Mouse (Mus musculus): ENCODE measurements around the gene Eef1akmt3. TPM values are rescaled to one million over a fixed set of nuclear protein-coding genes. Genes with fewer than 3 reads are reported as not detected.
"Not testable (repeated sequence)": the region's sequence is repeated elsewhere in the genome, so short reads cannot be mapped to it uniquely, and the experiment has no call there.

Gene Eef1akmt3
- polyA plus RNA-seq, 1 experiment from 2014 or later, result 0.51 TPM

- Histone ChIP-seq H3K9ac (replicated peaks) (peak overlapping the region; percentile 95), H3K9me3 (replicated peaks) (no peaks in the 10 kb centered on the region), H3K4me1 (peaks cover 55% of the 10 kb centered on the region), H3K27ac (replicated peaks) (peak overlapping the region; percentile 91), H3K36me3 (peaks cover 10% of the 10 kb centered on the region), H3K4me2 (peak overlapping the region; percentile 93), H3K27me3 (replicated peaks) (peaks cover 11% of the 10 kb centered on the region), H3K4me3 (replicated peaks) (peak overlapping the region; percentile 81)
- ATAC-seq (ENCODE audit: low FRiP score), result peak; percentile 75
- WGBS, result under 1% methylated on average over 40 of the region's 49 CpGs
Observed at GRCm38 (mm10) chr10:127078677-127079575, 37.6 kb upstream of the Eef1akmt3 start.

DNA sequence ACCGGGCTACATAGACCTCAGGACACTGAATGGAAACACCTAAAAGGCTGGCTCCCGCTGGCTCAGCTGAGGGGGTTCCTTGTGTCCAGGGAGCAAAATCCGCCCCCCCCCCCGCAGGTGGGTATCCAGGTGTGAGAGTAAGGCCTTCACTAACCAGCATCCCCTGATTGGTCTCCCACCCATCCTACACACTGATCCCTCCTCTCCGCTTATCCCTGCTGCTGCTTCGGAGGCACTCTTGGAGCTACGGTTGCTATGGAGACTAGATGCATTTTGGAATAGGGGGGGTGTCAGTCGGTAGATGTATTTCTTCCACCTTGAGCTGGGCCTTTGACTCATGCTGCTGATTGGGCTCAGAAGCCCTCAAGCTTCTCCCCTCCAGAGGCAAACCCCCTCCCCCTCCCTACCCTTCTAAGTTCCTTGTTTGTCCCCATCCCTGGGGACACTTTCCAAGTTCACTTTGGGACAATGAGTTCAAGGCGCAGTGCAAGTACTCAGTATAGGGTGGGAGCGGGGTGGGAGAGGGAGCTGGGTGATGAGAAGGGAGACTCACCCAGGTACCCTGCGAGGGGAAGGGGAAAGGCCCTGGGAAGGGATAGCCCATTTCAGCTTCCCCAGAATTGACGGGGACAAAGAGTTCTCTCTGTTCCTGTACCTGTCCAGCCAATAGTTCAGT is 36.8 kb upstream of the Eef1akmt3 start:
- peak overlapping the region; percentile 91 for H3K27ac ChIP-seq (replicated peaks)
- WGBS, result 2% methylated on average over 12 of the region's 12 CpGs
- peaks cover 53% of the 10 kb centered on the region for H3K4me1 ChIP-seq

GRCm38 (mm10) chr10:127077515-127077914 is 36.2 kb upstream of the Eef1akmt3 start:
- Histone ChIP-seq H3K27ac (replicated peaks) (peak overlapping the region; percentile 91), H3K4me2 (peak overlapping the region; percentile 93), H3K4me3 (replicated peaks) (peak overlapping the region; percentile 81), H3K4me1 (peaks cover 47% of the 10 kb centered on the region), H3K9ac (replicated peaks) (peak overlapping the region; percentile 42), H3K36me3 (no peaks in the 10 kb centered on the region), H3K27me3 (replicated peaks) (0 out of 2 replicates have a peak, but pooled peaks cover 5% of the 10 kb centered on the region), H3K9me3 (replicated peaks) (no peaks in the 10 kb centered on the region)
- 5% methylated on average over 10 of the region's 10 CpGs for WGBS
- ATAC-seq (ENCODE audit: low FRiP score), result no peak

More for the DNA sequence above, 36.8 kb upstream of the Eef1akmt3 start:
- peak overlapping the region; percentile 93 for H3K4me2 ChIP-seq
- H3K9ac ChIP-seq (replicated peaks), result peak overlapping the region; percentile 42; the same call in 1 of the 2 replicates
- H3K9me3 ChIP-seq (replicated peaks), result no peaks in the 10 kb centered on the region
- ATAC-seq (ENCODE audit: low FRiP score), result peak; percentile 54
- peaks cover 2% of the 10 kb centered on the region; the same call in 1 of the 2 replicates for H3K36me3 ChIP-seq
- H3K27me3 ChIP-seq (replicated peaks), result peaks cover 7% of the 10 kb centered on the region
- peak overlapping the region; percentile 81 for H3K4me3 ChIP-seq (replicated peaks)

GRCm38 (mm10) chr10:127076082-127076481 is 34.8 kb upstream of the Eef1akmt3 start:
- WGBS, result 32% methylated on average over 4 of the region's 4 CpGs
- H3K27me3 ChIP-seq (replicated peaks), result 0 out of 2 replicates have a peak, but pooled peaks cover 5% of the 10 kb centered on the region
- no peaks in the 10 kb centered on the region for H3K9me3 ChIP-seq (replicated peaks)
- H3K36me3 ChIP-seq, result no peaks in the 10 kb centered on the region
- no peak for ATAC-seq (ENCODE audit: low FRiP score)
- peaks cover 38% of the 10 kb centered on the region for H3K4me1 ChIP-seq
- H3K9ac ChIP-seq (replicated peaks), result no peak overlapping the region
- H3K4me2 ChIP-seq, result peak overlapping the region; percentile 6; the same call in 1 of the 2 replicates
- H3K4me3 ChIP-seq (replicated peaks), result no peak overlapping the region
- H3K27ac ChIP-seq (replicated peaks), result no peak overlapping the region

GRCm38 (mm10) chr10:127075651-127076050 is 34.3 kb upstream of the Eef1akmt3 start:
- no peak overlapping the region for H3K9ac ChIP-seq (replicated peaks)
- no peaks in the 10 kb centered on the region for H3K9me3 ChIP-seq (replicated peaks)
- ATAC-seq (ENCODE audit: low FRiP score), result no peak
- no peaks in the 10 kb centered on the region for H3K36me3 ChIP-seq
- H3K27me3 ChIP-seq (replicated peaks), result 0 out of 2 replicates have a peak, but pooled peaks cover 5% of the 10 kb centered on the region
- no peak overlapping the region for H3K4me3 ChIP-seq (replicated peaks)
- H3K4me2 ChIP-seq, result peak overlapping the region; percentile 6; the same call in 1 of the 2 replicates
- 77% methylated on average over 8 of the region's 8 CpGs for WGBS
- no peak overlapping the region for H3K27ac ChIP-seq (replicated peaks)
- H3K4me1 ChIP-seq, result peaks cover 38% of the 10 kb centered on the region

- 71% methylated on average over 9 of the region's 9 CpGs for WGBS
- H3K9ac ChIP-seq (replicated peaks), result no peak within 1 kb of the TSS
- peak within 1 kb of the TSS; percentile 6; the same call in 1 of the 2 replicates for H3K4me2 ChIP-seq
Observed at GRCm38 (mm10) chr10:127075080-127075479, 33.8 kb upstream of the Eef1akmt3 start, which contains the start of gene Agap2. TSS of gene Agap2 (plus strand) at chr10:127075284.

DNA sequence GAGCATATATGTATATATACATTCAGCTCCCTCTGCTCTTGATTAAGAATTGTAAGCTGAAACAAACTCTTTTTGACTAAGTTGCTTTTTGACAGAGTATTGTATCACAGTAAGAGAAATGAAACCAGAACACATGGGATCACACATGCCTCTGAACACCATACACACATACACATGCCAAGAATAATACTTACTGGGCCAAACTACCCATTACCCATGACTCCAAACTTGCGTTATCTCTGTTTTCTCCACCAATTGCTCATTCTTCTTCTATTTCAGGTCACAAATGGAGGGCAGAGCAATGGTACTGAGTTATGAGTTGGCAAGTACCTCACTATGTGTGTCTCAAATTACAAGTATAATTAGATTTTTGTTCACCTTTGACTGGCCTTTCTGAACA is 32.7 kb upstream of the Eef1akmt3 start:
- 0 out of 2 replicates have a peak, but pooled peaks cover 2% of the 10 kb centered on the region for H3K27me3 ChIP-seq (replicated peaks)

More at GRCm38 (mm10) chr10:127075080-127075479, 33.8 kb upstream of the Eef1akmt3 start, which contains the start of gene Agap2:
- Histone ChIP-seq H3K36me3 (no peaks in the 10 kb centered on the region), H3K9me3 (replicated peaks) (no peaks in the 10 kb centered on the region), H3K4me3 (replicated peaks) (no peak within 1 kb of the TSS), H3K27ac (replicated peaks) (no peak within 1 kb of the TSS), H3K4me1 (peaks cover 34% of the 10 kb centered on the region), H3K27me3 (replicated peaks) (0 out of 2 replicates have a peak, but pooled peaks cover 2% of the 10 kb centered on the region)
- no peak for ATAC-seq (ENCODE audit: low FRiP score)

DNA sequence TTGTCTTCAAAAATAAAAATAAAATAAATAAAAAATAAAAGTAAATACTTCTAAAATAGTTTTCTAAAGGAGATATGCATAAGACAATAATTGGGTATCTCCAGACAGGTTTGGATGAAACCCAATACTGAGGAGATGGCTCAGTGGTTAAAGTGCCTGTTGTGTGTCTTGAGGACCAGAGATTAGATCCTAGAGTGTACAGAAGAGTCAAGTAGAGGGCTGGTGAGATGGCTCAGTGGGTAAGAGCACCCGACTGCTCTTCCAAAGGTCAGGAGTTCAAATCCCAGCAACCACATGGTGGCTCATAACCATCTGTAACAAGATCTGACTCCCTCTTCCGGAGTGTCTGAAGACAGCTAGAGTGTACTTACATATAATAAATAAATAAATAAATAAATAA is 31.7 kb upstream of the Eef1akmt3 start:
- Histone ChIP-seq H3K36me3 (peaks cover 11% of the 10 kb centered on the region), H3K4me1 (peaks cover 41% of the 10 kb centered on the region)
- ATAC-seq (ENCODE audit: low FRiP score); H3K27me3 ChIP-seq (replicated peaks); H3K4me2 ChIP-seq; H3K9me3 ChIP-seq (replicated peaks); H3K9ac ChIP-seq (replicated peaks); H3K4me3 ChIP-seq (replicated peaks); H3K27ac ChIP-seq (replicated peaks): not testable (repeated sequence)
- WGBS, result 70% methylated on average over 2 of the region's 2 CpGs

More for the DNA sequence above, 32.7 kb upstream of the Eef1akmt3 start:
- H3K4me2 ChIP-seq, result no peak overlapping the region
- H3K4me1 ChIP-seq, result peaks cover 38% of the 10 kb centered on the region
- peaks cover under 1% of the 10 kb centered on the region; the same call in 1 of the 2 replicates for H3K36me3 ChIP-seq
- no peak overlapping the region for H3K9ac ChIP-seq (replicated peaks)
- no peak overlapping the region for H3K27ac ChIP-seq (replicated peaks)
- no peak overlapping the region for H3K4me3 ChIP-seq (replicated peaks)
- 93% methylated on average over 1 of the region's 1 CpGs for WGBS
- H3K9me3 ChIP-seq (replicated peaks), result no peaks in the 10 kb centered on the region
- ATAC-seq (ENCODE audit: low FRiP score), result no peak

DNA sequence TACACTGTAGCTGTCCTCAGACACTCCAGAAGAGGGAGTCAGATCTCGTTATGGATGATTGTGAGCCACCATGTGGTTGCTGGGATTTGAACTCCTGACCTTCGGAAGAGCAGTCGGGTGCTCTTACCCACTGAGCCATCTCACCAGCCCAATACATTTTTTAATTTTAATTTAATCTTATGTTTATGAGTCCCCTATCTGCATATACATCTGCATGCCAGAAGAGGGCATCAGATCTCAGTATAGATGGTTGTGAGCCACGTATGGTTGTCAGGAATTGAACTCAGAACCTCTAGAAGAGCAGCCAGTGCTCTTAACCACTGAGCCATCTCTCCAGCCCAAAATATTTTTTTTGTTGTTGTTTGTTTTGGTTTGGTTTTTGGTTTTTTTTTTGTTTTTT is 31.0 kb upstream of the Eef1akmt3 start:
- not testable (repeated sequence) for H3K27ac ChIP-seq (replicated peaks); H3K9ac ChIP-seq (replicated peaks); H3K9me3 ChIP-seq (replicated peaks); H3K27me3 ChIP-seq (replicated peaks); H3K4me3 ChIP-seq (replicated peaks); H3K4me2 ChIP-seq; ATAC-seq (ENCODE audit: low FRiP score)
- 89% methylated on average over 4 of the region's 4 CpGs for WGBS
- H3K36me3 ChIP-seq, result peaks cover 18% of the 10 kb centered on the region
- peaks cover 38% of the 10 kb centered on the region for H3K4me1 ChIP-seq

DNA sequence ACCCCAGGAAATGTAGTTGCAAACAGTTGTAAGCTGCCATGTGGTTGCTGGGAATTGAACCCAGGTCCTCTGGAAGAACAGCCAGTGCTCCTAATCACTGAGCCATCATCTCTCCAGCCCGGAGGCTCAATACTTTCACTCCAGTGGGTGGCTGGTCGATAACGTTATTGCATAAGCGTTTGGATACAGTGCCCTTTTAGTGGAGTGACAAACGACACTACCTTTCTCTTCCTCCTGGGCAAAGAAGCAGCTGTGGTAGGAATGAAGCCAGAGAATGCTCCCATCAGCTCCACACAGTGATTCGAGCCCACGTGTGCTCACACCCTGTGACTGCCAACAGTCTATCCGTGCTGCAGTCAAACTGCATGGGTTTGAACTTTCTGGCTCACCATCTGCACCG is 29.9 kb upstream of the Eef1akmt3 start:
- 67% methylated on average over 9 of the region's 9 CpGs for WGBS
- ATAC-seq (ENCODE audit: low FRiP score), result no peak
- Histone ChIP-seq H3K4me1 (peaks cover 38% of the 10 kb centered on the region), H3K9ac (replicated peaks) (peak overlapping the region; percentile 72; the same call in 1 of the 2 replicates), H3K4me2 (peak overlapping the region; percentile 91), H3K4me3 (replicated peaks) (peak overlapping the region; percentile 68), H3K36me3 (peaks cover 28% of the 10 kb centered on the region), H3K27ac (replicated peaks) (peak overlapping the region; percentile 97), H3K9me3 (replicated peaks) (no peaks in the 10 kb centered on the region), H3K27me3 (replicated peaks) (0 out of 2 replicates have a peak, but pooled peaks cover 2% of the 10 kb centered on the region)

Measured in neural tube, embryonic 15.5 days (tissue).